Mouse (Mus musculus) left cerebral cortex, postnatal 25 days (tissue): ENCODE measurements around the gene Ccdc91. TPM values are rescaled to one million over a fixed set of nuclear protein-coding genes. Genes with fewer than 3 reads are reported as not detected.

Experiments
- DNase-seq, 2 experiments: peaks; one replicate each; pipeline ENCODE4 v3.0.0; 2022; ENCODE audit warnings: low spot score in 2 of 2, mixed read lengths in 1 of 2
- intact Hi-C: fragments of 180-260 bp; cut with DNase I; formaldehyde crosslinking; loops from one replicate; pipeline ENCODE4 v1.15.1; 2025
- total RNA-seq, 2 experiments: library from RNA; stranded (reverse); gene quantifications; 2 replicates each; pipeline ENCODE4 v1.2.3; 2021

The Ccdc91 gene
- total RNA-seq, 2 experiments from 2014 or later, result 33.4 to 36.0 TPM

DNA sequence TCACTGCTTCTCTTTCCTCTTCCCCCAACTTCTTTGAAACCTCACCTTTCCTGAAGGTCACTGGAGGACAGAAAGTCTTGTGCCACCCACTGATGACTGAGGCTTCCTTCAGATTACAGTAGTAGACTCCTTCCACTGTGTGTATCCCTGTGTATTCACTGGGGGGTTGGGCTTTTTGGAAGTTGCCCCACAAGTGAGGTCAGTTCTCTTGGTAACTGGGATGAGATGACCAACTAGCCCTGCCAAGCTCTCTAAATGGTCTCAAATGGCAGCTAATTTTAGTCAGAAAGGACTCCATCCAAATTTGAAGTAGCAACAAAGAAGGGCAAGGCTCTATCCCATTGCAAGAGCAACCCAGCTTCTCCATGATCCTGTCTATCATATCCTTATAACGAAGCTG lies 195.7 kb downstream of the Ccdc91 start:
- intact Hi-C loops, result no loop called here
- DNase-seq, result no peak

DNA sequence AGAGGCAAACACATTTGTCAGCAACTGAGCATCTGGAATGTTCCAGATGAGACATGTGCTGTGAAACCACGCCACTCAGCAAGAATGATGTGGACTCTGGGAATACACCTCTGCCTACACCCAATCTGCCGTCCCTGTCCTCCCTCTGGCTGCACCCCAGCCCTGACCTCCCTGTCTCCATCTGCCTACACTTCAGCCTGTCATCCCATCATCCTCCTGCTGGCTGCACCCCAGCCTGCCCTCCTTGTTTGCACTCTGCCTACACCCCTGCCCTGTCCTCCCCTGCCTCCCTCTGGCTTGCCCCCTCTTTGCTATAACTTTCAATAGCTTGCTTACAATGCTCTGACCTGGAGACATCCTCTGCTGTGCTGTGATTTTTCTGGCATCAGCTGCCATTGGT lies 196.9 kb downstream of the Ccdc91 start:
- no peak for DNase-seq
- intact Hi-C loops, result no loop called here

DNA sequence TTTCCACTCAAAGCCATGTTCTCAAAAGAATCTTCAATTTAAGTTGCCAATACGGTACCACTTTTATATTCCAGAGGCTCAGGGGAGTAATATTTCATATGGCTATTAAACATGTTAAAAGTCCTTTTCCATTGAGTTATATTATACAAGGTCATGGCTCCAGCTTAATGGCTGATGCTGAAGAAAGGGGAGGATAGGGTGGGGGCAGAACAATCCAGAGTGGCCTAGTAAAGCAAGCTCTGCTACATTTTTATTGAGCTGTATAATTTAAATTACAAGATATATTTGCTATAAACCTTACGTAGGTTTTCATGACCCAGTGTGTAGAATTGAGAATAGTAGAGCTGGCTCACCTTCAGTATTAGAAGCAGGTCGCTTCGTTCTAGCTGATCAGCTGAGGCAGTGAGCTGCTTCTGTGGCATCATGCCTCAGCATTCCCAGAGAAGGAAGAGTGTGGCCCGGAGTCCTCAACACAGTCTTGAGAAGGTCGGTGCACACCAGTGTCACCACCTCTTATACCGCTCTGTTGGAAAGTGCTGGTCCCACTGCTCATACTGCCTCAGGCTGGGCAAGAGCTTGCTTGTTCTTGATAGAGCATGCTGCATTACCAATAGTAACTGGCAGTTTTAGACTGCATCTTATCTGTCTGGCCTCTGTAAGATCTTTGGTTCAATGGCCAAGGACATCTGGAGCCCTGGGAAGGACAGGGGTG lies 199.6 kb downstream of the Ccdc91 start:
- intact Hi-C loops, result no loop called here
- DNase-seq, result no peak

DNA sequence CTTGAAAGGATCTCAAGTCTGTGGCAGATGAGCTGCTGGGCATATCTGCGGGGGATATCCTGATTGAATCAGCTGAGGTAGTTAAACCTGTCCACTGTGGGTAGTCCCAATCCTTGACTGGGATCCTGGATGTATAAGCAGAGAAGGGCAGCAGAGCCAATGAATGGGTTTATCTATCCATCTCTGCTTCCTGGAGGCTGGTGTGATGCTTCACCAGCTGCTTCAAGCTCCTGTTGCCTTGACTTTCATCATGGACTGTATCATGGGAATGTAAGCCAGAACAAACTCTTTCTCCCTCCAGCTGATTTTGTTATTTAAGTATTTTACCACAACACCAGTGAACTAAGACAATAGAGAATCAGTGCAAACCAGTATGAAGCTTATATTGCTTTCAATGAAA lies 200.6 kb downstream of the Ccdc91 start:
- intact Hi-C loops, result no loop called here
- DNase-seq, result no peak

Other genes starting within 250 kb of the Ccdc91 start
- gene Pthlh, start 211.6 kb upstream of the Ccdc91 start, total RNA-seq, result 1 to 10 TPM; 5.3 to 6.7 TPM